Mouse (Mus musculus) neutrophil, adult 65 days (primary cell): ENCODE measurements around the gene Lzts2. TPM values are rescaled to one million over a fixed set of nuclear protein-coding genes. Genes with fewer than 3 reads are reported as not detected.

ENCODE experiments used
- total RNA-seq: library from RNA; stranded (reverse); gene quantifications from 2 replicates; pipeline ENCODE4 v1.2.4, GENCODE M21; 2023

Lzts2 gene
- 0.16 and 0.43 TPM in 2 replicates for total RNA-seq

GRCm38 (mm10) chr19:45014335-45014971 is at the start of gene Lzts2:
Gene Lzts2, plus strand, starts transcription at chr19:45014414.

GRCm38 (mm10) chr19:44988831-44989566 is 25.2 kb upstream of the Lzts2 start, which contains the start of gene Sema4g:
Gene Sema4g, plus strand, starts transcription at chr19:44989101.

GRCm38 (mm10) chr19:45005444-45005843 is 8.8 kb upstream of the Lzts2 start, which contains the start of gene Twnk:
Gene Twnk, plus strand, starts transcription at chr19:45005663.

GRCm38 (mm10) chr19:45005957-45006712 is 8.1 kb upstream of the Lzts2 start, which contains the start of gene Mrpl43:
Gene Mrpl43, minus strand, starts transcription at chr19:45006442.

GRCm38 (mm10) chr19:45045651-45046050 is 31.4 kb downstream of the Lzts2 start, which contains the start of gene Pdzd7:
Gene Pdzd7, minus strand, starts transcription at chr19:45045717.

GRCm38 (mm10) chr19:45047417-45047934 is 33.3 kb downstream of the Lzts2 start, which contains the start of gene Sfxn3:
Gene Sfxn3, plus strand, starts transcription at chr19:45047503.

GRCm38 (mm10) chr19:45074580-45075322 is 60.5 kb downstream of the Lzts2 start, which contains the start of gene Kazald1:
Gene Kazald1, plus strand, starts transcription at chr19:45075241.

Other genes starting within 250 kb of the Lzts2 start
- gene Slf2, start 83.3 kb upstream of the Lzts2 start, total RNA-seq: 22.5 and 30.9 TPM in 2 replicates
- not detected in 2 replicates for gene Sema4g, start 25.3 kb upstream of the Lzts2 start, total RNA-seq
- gene Twnk, start 8.8 kb upstream of the Lzts2 start, total RNA-seq: 5.9 and 7.2 TPM in 2 replicates
- gene Mrpl43, start 8.0 kb upstream of the Lzts2 start, total RNA-seq: 35.2 and 44.8 TPM in 2 replicates
- gene Pdzd7, start 31.3 kb downstream of the Lzts2 start, total RNA-seq: not detected in 2 replicates
- 14.5 and 17.5 TPM in 2 replicates for gene Sfxn3, start 33.1 kb downstream of the Lzts2 start, total RNA-seq
- 0.57 TPM in 1 of 2 replicates, not detected in the other for gene Kazald1, start 60.8 kb downstream of the Lzts2 start, total RNA-seq
- not detected in 2 replicates for gene Tlx1, start 136.3 kb downstream of the Lzts2 start, total RNA-seq
- gene Lbx1, start 221.4 kb downstream of the Lzts2 start, total RNA-seq: not detected in 2 replicates